Mouse (Mus musculus) limb, embryonic 10.5 days (tissue): Measurements from ENCODE around the gene Thsd4. TPM values are rescaled to one million over a fixed set of nuclear protein-coding genes. Genes with fewer than 3 reads are reported as not detected.

Source experiments
- DNase-seq: peaks from one replicate; pipeline ENCODE4 v3.0.0-alpha.2; 2017; ENCODE audit warnings: low spot score
- H3K27ac ChIP-seq: fragments of 300-500 bp; sonication (generic); 2 replicates; pipeline ENCODE4 v1.5.1; 2016; ENCODE audit warnings: mild to moderate bottlenecking
- H3K27me3 ChIP-seq: fragments of 300-500 bp; sonication (generic); 2 replicates; pipeline ENCODE4 v1.6.1; 2016; ENCODE audit warnings: low read depth, mild to moderate bottlenecking; ENCODE audit not compliant: poor library complexity, severe bottlenecking
- H3K36me3 ChIP-seq: fragments of 300-500 bp; sonication (generic); 2 replicates; pipeline ENCODE4 v1.6.1; 2016; ENCODE audit warnings: mild to moderate bottlenecking, moderate library complexity
- H3K4me1 ChIP-seq: fragments of 300-500 bp; sonication (generic); 2 replicates; pipeline ENCODE4 v1.6.1; 2016
- H3K4me3 ChIP-seq: fragments of 300-500 bp; sonication (generic); 2 replicates; pipeline ENCODE4 v1.5.1; 2016; ENCODE audit warnings: mild to moderate bottlenecking, moderate library complexity
- H3K9me3 ChIP-seq: fragments of 300-500 bp; sonication (generic); replicated peaks from 2 replicates; pipeline ENCODE4 v1.6.1; 2016; ENCODE audit warnings: mild to moderate bottlenecking
- WGBS: fragments of 180-500 bp; shearing (Covaris S2); methylation state at CpG from one replicate; pipeline ENCODE4 v1.1.7; 2016; 5-methylcytosine and 5-hydroxymethylcytosine counted together
- polyA plus RNA-seq: library from polyadenylated mRNA; unstranded; fragments of >200 nt; fragmentation: Nextera tagmentation; extraction: Ambion mirVana; gene quantifications from 2 replicates; pipeline ENCODE4 v1.2.1, GENCODE M21; 2016

The Thsd4 gene
- polyA plus RNA-seq, 1 experiment from 2014 or later: 11.8 TPM

- Histone ChIP-seq H3K27ac (no peak overlapping the region), H3K4me3 (no peak overlapping the region), H3K36me3 (no peaks in the 10 kb centered on the region), H3K4me1 (peaks cover 3% of the 10 kb centered on the region), H3K9me3 (no peaks in the 10 kb centered on the region), H3K27me3 (no peaks in the 10 kb centered on the region)
- peak; percentile 62 for DNase-seq
- WGBS: 61% methylated on average over 6 of the region's 6 CpGs
Measured at GRCm38 (mm10) chr9:60243503-60243902, 278.3 kb downstream of the Thsd4 start.

GRCm38 (mm10) chr9:60237667-60238066 lies 284.2 kb downstream of the Thsd4 start:
- no peaks in the 10 kb centered on the region for H3K9me3 ChIP-seq
- no peaks in the 10 kb centered on the region for H3K27me3 ChIP-seq
- H3K36me3 ChIP-seq: no peaks in the 10 kb centered on the region
- H3K4me1 ChIP-seq: peaks cover 42% of the 10 kb centered on the region
- DNase-seq: peak; percentile 66
- 30% methylated on average over 4 of the region's 4 CpGs for WGBS
- H3K4me3 ChIP-seq: no peak overlapping the region
- H3K27ac ChIP-seq: peak overlapping the region; percentile 54; the same call in 1 of the 2 replicates

- Histone ChIP-seq H3K9me3 (no peaks in the 10 kb centered on the region), H3K4me3 (no peak overlapping the region), H3K4me1 (peaks cover 57% of the 10 kb centered on the region), H3K27ac (peak overlapping the region; percentile 88), H3K27me3 (no peaks in the 10 kb centered on the region), H3K36me3 (no peaks in the 10 kb centered on the region)
- DNase-seq: no peak
- 83% methylated on average over 9 of the region's 9 CpGs for WGBS
Measured at GRCm38 (mm10) chr9:60236155-60236554, 285.7 kb downstream of the Thsd4 start.

GRCm38 (mm10) chr9:60234233-60235115 lies 287.4 kb downstream of the Thsd4 start:
- H3K4me3 ChIP-seq: no peak overlapping the region
- 26% methylated on average over 8 of the region's 8 CpGs for WGBS
- no peaks in the 10 kb centered on the region for H3K36me3 ChIP-seq
- no peaks in the 10 kb centered on the region for H3K27me3 ChIP-seq
- H3K9me3 ChIP-seq: no peaks in the 10 kb centered on the region
- H3K4me1 ChIP-seq: peaks cover 69% of the 10 kb centered on the region
- peak overlapping the region; percentile 88 for H3K27ac ChIP-seq
- DNase-seq: peak; percentile 60

- WGBS: 70% methylated on average over 9 of the region's 9 CpGs
- no peak for DNase-seq
- H3K27ac ChIP-seq: peak overlapping the region; percentile 79
- H3K9me3 ChIP-seq: no peaks in the 10 kb centered on the region
- H3K36me3 ChIP-seq: no peaks in the 10 kb centered on the region
- no peaks in the 10 kb centered on the region for H3K27me3 ChIP-seq
- peaks cover 68% of the 10 kb centered on the region for H3K4me1 ChIP-seq
- no peak overlapping the region for H3K4me3 ChIP-seq
Measured at GRCm38 (mm10) chr9:60231981-60232881, 289.6 kb downstream of the Thsd4 start.

- Histone ChIP-seq H3K4me1 (peaks cover 53% of the 10 kb centered on the region), H3K9me3 (no peaks in the 10 kb centered on the region), H3K27me3 (no peaks in the 10 kb centered on the region), H3K27ac (no peak overlapping the region), H3K4me3 (no peak overlapping the region), H3K36me3 (no peaks in the 10 kb centered on the region)
- 82% methylated on average over 4 of the region's 4 CpGs for WGBS
- no peak for DNase-seq
Measured at GRCm38 (mm10) chr9:60229496-60229895, 292.4 kb downstream of the Thsd4 start.

- Histone ChIP-seq H3K27ac (no peak overlapping the region), H3K9me3 (no peaks in the 10 kb centered on the region), H3K4me3 (no peak overlapping the region), H3K4me1 (peaks cover 52% of the 10 kb centered on the region), H3K36me3 (no peaks in the 10 kb centered on the region), H3K27me3 (no peaks in the 10 kb centered on the region)
- no peak for DNase-seq
- 86% methylated on average over 7 of the region's 7 CpGs for WGBS
Measured at GRCm38 (mm10) chr9:60227727-60228126, 294.1 kb downstream of the Thsd4 start.

GRCm38 (mm10) chr9:60226679-60227078 lies 295.2 kb downstream of the Thsd4 start:
- H3K4me1 ChIP-seq: peaks cover 42% of the 10 kb centered on the region
- no peak overlapping the region for H3K4me3 ChIP-seq
- no peaks in the 10 kb centered on the region for H3K36me3 ChIP-seq
- no peaks in the 10 kb centered on the region for H3K9me3 ChIP-seq
- 95% methylated on average over 4 of the region's 4 CpGs for WGBS
- no peak overlapping the region for H3K27ac ChIP-seq
- no peaks in the 10 kb centered on the region for H3K27me3 ChIP-seq
- no peak for DNase-seq

- Histone ChIP-seq H3K36me3 (no peaks in the 10 kb centered on the region), H3K4me3 (no peak overlapping the region), H3K9me3 (no peaks in the 10 kb centered on the region), H3K4me1 (peaks cover 37% of the 10 kb centered on the region), H3K27ac (no peak overlapping the region; the same call in 1 of the 2 replicates), H3K27me3 (no peaks in the 10 kb centered on the region)
- WGBS: 83% methylated on average over 14 of the region's 14 CpGs
- DNase-seq: no peak
Measured at GRCm38 (mm10) chr9:60226155-60226554, 295.7 kb downstream of the Thsd4 start.

GRCm38 (mm10) chr9:60225453-60225852 lies 296.4 kb downstream of the Thsd4 start:
- H3K27ac ChIP-seq: no peak overlapping the region
- H3K4me1 ChIP-seq: peaks cover 33% of the 10 kb centered on the region
- no peak for DNase-seq

GRCm38 (mm10) chr9:60224039-60224695 lies 297.7 kb downstream of the Thsd4 start:
- Histone ChIP-seq H3K4me3 (no peak overlapping the region), H3K36me3 (no peaks in the 10 kb centered on the region), H3K9me3 (no peaks in the 10 kb centered on the region), H3K27me3 (no peaks in the 10 kb centered on the region), H3K27ac (peak overlapping the region; percentile 72), H3K4me1 (peaks cover 33% of the 10 kb centered on the region)
- WGBS: 51% methylated on average over 6 of the region's 6 CpGs
- no peak for DNase-seq

More at GRCm38 (mm10) chr9:60225453-60225852, 296.4 kb downstream of the Thsd4 start:
- Histone ChIP-seq H3K27me3 (no peaks in the 10 kb centered on the region), H3K9me3 (no peaks in the 10 kb centered on the region), H3K4me3 (no peak overlapping the region), H3K36me3 (no peaks in the 10 kb centered on the region)
- 85% methylated on average over 7 of the region's 7 CpGs for WGBS

GRCm38 (mm10) chr9:60220431-60220830 lies 301.4 kb downstream of the Thsd4 start:
- no peaks in the 10 kb centered on the region for H3K36me3 ChIP-seq
- H3K27ac ChIP-seq: peak overlapping the region; percentile 36; the same call in 1 of the 2 replicates
- no peaks in the 10 kb centered on the region for H3K9me3 ChIP-seq
- H3K27me3 ChIP-seq: no peaks in the 10 kb centered on the region
- DNase-seq: no peak
- peaks cover 43% of the 10 kb centered on the region for H3K4me1 ChIP-seq
- WGBS: 79% methylated on average over 2 of the region's 2 CpGs
- no peak overlapping the region for H3K4me3 ChIP-seq
